Mouse (Mus musculus): ENCODE measurements around the gene Mgat4a.
"Not testable (repeated sequence)": the region's sequence is repeated elsewhere in the genome, so short reads cannot be mapped to it uniquely, and the experiment has no call there.

Gene Mgat4a

DNA sequence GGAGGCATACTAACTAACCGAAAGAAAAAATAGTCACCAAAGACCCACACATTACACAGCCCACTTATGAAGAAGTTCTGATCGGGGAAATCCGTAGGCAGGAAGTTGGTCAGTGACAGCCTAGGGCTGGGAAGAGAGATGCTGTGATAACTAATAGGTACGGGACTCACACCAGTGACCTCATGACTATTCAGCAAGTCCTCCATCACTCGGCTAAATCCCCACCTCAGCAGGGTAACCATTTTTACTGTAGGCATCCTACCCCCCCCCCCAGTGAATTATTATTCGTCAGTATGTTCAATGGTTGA lies 8.3 kb downstream of the Mgat4a start:
- no peak for DNase-seq (ENCODE audit: low read depth in 1 of 2, low spot score in 2 of 2)

DNA sequence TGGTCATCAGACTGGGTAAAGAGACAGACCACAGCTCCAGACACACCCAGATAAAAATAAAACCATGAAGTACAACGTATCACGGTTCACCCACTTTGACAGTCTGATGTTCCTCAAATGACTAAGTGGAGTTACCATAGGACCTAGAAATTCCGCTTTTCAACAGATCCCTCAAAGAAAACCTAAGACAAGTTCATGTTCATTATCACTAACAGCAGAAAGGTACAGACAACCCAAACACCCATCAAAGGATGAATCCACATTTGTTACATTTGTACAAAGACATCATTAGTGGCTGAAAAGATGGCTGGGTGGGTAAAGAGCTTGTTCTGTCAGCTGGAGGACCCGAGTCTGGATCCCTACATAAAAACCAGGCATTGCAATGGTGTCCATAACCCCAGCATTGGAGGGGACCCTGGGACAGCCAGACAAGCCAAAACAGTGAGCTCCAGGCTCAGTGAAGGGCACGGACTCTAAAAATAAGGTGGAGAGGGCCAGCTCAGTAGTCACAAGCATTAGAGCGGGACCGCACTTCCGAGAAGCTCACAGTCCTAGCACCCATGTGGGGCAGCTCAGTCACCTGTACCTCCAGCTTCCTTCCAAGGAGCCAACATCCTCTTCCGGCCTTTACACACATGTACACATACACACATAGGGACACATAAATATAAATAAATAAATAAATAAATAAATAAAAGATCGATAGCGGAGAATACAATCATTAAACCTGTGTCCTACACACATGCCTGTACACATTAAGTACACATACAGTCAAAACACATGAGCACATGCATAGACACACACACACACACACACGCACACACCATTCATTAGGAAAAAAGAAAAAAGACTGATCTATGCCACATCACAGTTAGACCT lies 8.9 kb downstream of the Mgat4a start:
- no peak for DNase-seq (ENCODE audit: low read depth in 1 of 2, low spot score in 2 of 2)

GRCm38 (mm10) chr1:37530061-37530460 lies 10.8 kb downstream of the Mgat4a start:
- no peak for DNase-seq (ENCODE audit: low read depth in 1 of 2, low spot score in 2 of 2)

- no peak for DNase-seq (ENCODE audit: low read depth in 1 of 2, low spot score in 2 of 2)
Measured at GRCm38 (mm10) chr1:37526257-37526656, 14.6 kb downstream of the Mgat4a start.

GRCm38 (mm10) chr1:37524669-37525068 lies 16.1 kb downstream of the Mgat4a start:
- no peak for DNase-seq (ENCODE audit: low read depth in 1 of 2, low spot score in 2 of 2)

GRCm38 (mm10) chr1:37524122-37524521 lies 16.7 kb downstream of the Mgat4a start:
- DNase-seq (ENCODE audit: low read depth in 1 of 2, low spot score in 2 of 2): not testable (repeated sequence)

- not testable (repeated sequence) for DNase-seq (ENCODE audit: low read depth in 1 of 2, low spot score in 2 of 2)
Measured at GRCm38 (mm10) chr1:37523548-37523947, 17.3 kb downstream of the Mgat4a start.

DNA sequence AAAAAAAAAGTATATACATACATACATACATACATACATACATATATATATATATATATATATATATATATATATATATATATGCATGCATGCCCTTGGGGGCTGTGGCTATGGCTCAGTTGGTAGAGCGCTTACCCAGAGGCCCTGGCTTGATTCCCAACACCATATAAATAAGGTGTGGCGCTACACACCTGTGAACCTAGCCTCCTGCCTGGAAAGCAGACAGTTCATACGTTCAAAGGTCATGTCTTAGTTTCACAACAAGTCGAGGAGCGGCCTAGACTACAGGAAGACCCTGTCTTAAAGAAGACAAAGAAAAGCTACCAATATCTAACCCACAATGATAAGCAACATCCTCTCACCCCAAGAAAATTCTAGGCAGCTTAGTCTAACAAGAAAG lies 18.7 kb downstream of the Mgat4a start:
- no peak for DNase-seq (ENCODE audit: low read depth in 1 of 2, low spot score in 2 of 2)

DNA sequence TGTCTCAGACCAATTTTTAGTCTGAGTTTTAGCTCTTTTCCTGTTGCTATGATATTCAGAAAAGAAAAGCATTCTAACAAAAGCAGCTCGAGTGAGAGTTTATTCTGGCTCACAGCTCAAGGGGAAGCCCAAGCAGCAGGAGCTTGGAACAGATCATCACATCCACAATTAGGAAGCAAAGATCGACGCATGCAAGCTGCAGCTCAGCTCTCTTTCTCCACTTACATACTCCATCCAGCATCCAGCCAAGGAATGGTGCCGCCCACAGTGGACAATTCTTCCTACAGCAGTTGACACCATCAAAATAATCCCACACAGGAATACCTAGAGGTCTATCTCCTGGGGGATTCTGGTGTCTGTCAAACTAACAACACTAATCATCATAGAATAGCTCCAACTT lies 22.0 kb downstream of the Mgat4a start:
- no peak for DNase-seq (ENCODE audit: low read depth in 1 of 2, low spot score in 2 of 2)

DNA sequence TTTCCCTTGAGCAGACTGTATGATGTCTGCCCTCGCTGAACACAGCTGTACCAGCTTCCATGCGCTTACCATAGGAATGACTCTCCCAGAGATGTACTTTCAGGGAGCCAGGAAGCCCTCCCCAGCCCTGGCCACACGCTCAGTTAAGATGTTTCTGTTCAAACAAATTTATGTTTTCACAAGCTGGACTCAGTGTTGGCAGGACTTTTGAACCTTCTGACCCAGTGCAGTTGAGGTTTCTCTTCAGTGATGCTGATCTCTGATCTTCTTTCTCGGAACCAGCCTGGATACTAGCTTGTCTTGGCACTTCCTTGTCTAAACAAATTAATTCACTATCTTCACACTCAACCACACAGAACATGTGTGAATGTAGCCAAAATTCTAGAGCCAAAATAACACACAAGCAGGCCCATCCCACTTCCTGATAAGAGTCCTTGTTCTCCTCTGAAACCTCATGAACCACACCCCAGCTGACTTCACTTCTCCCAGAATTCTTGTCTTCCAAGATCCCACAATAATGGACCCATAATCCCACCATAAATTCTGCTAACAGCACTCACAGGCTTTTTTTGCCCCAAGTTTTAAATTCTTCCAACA lies 22.6 kb downstream of the Mgat4a start:
- no peak for DNase-seq (ENCODE audit: low read depth in 1 of 2, low spot score in 2 of 2)

- no peak for DNase-seq (ENCODE audit: low read depth in 1 of 2, low spot score in 2 of 2)
Measured at GRCm38 (mm10) chr1:37512961-37513431, 27.8 kb downstream of the Mgat4a start.

DNA sequence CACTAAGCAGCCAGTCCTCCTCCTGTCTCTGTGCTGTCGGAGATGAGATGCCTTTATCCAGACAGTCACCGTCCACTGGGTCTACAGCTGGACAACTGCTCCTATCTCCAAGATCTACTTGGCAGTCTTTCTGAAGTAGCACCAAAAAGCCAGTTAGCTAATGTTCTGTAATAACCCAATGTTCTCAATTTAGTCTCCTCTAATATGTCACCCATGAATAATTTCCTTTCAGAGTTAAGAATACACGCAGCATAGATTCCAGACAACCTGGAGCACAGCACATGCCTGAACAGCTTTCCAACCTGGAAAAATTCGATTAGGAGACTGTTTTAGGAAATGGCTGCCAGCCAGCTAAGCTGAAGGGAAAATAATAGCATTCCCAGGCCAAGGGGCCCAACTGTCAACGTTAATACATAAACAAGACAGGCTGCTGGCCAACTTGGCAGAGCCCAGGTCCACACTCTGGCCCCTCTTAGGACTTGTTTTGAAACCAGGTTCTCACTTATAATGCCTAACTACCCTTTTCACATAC lies 28.6 kb downstream of the Mgat4a start:
- no peak for DNase-seq (ENCODE audit: low read depth in 1 of 2, low spot score in 2 of 2)

DNA sequence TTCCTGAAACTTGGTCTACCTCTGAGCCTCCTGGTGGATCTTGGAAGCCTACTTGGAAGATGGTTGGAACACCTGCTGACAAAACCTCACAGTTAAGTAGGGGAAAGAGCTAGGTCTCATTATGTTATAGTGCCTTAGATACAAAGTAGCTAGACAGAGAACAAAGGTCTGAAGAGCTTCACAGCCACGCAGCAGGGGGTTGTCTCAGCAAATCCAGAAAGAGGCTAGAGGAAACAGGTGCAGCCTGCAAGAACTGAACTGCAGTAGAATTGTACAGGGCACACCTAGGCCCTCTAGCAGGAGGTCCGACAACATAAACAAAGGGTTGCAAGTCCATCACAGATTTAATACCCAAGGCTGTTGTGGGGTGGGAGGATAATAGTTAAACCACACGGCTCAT lies 30.6 kb downstream of the Mgat4a start:
- DNase-seq (ENCODE audit: low read depth in 1 of 2, low spot score in 2 of 2): no peak

DNA sequence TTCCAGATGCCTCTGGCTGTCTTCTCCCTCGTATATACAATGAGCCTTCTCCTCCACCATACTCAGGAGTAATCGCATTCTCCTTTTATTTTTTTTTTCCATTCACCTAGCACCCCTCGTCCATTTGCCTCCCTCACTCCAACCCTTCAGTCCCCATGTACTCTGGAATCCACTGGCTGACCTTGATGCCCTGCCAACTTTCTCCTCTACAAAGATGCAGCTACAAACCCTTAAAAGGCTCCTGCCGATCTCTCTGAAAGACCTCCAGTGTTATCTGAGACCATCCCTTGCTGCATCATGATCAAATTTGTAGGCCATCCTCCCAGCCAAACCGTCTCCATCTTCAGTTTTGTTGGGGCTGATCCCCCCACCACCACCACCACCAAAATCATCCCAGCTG lies 31.4 kb downstream of the Mgat4a start:
- no peak for DNase-seq (ENCODE audit: low read depth in 1 of 2, low spot score in 2 of 2)

DNA sequence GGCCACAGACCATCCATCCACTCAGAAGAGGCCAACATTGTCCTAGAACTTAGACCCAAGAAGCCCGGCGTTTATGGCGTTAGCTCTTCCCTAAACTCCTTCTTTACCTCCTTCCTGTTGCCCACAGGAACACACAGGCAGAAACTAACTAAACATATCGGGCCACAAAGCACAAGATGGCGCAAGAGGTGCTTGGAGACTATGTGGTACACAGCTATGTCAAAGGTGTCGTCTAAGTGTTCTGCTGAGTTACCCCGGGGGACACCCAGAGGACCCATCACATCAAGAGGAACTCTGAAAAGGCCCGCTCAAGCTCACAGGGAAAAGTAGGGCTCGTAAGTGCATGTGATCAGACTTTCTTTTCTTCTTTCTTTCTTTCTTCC lies 35.5 kb downstream of the Mgat4a start:
- DNase-seq (ENCODE audit: low read depth in 1 of 2, low spot score in 2 of 2): no peak

DNA sequence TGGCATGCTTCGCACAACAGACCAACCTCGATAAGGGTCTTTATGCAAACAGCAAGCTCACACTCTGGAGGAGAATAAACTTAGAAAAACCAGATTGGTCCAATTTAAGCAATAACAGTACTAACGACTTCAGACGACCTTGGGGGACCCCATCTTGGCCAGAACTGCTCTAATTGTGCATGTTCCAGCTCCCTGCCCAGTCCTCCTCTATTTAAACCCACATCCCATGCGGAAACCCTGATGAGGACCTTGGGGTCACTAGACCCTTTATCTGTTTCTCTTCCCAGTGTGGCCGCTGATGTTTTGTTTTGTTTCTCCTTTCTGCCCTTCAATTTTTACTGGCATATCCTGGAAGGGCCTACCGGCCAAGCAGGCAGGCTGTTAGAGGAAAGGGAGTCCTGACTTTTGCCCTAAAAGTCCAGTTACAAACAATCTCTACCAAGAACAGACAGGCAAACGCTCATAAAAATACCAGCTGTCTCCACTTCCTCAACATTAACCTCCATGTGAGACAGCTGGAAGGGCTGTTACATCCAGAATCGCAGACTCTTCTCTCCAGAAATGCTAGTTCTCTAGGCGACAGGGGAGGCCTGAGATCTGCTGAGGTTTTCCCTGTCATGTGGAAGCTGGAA lies 36.0 kb downstream of the Mgat4a start:
- DNase-seq (ENCODE audit: low read depth in 1 of 2, low spot score in 2 of 2): no peak

DNA sequence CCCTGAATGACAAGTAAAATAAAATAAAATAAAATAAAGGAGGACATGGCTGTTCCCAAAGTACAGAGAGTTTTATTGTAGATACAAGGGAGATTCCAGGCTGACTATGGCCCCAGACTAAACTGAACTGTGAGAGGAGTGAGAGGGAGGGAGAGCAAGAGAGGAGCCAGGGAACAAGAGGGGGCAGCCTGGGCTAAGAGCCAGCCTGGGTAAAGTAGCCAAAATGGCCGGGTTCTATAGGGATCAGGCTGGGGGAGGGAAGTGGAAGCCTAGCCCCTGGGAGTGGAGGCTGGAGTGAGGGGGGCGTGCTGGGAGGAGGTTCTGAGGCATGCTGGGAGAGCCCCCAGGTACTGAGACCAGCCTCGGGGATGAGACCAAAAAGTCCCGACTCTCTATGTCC lies 37.2 kb downstream of the Mgat4a start:
- no peak for DNase-seq (ENCODE audit: low read depth in 1 of 2, low spot score in 2 of 2)

- no peak for DNase-seq (ENCODE audit: low read depth in 1 of 2, low spot score in 2 of 2)
Measured at GRCm38 (mm10) chr1:37502354-37502753, 38.5 kb downstream of the Mgat4a start.

DNA sequence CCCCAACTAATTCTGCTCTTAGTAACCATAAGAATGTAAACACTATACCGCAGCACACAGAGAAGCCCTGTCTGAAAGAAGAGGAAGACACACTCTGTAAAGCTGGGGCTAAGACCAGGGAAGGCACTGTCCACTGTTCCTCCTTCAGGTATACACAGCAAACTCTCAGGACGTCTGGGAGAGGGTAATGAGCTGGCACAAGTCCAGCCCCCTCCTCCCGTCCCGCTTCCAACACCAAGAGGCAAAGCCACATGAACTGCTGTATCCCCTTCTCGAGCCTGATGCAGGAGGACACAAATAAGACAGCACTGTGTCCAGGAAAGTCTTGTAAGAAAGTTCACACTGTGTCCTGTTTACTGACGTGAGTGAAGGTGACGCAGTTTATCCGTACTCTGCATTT lies 40.1 kb downstream of the Mgat4a start:
- DNase-seq (ENCODE audit: low read depth in 1 of 2, low spot score in 2 of 2): no peak

GRCm38 (mm10) chr1:37499395-37499794 lies 41.4 kb downstream of the Mgat4a start:
- not testable (repeated sequence) for DNase-seq (ENCODE audit: low read depth in 1 of 2, low spot score in 2 of 2)

DNA sequence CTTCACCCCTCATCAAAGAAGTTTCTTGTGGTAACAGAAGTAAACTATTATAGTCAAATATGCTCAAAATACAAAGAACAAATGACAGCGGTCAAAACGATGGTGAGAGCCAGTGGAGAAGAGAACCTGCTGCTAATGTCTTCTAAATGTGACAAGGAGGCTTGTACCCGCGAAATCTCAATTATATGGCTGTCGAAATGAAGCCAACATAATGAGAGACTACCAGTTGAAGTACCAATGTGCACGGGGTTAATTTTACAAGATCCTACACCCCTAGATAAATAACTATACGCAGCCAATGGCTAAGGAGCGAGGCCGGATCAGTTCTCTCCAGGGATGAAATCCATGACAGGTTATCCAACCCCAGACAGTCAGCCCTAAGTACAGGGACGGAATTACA lies 41.9 kb downstream of the Mgat4a start:
- DNase-seq (ENCODE audit: low read depth in 1 of 2, low spot score in 2 of 2): no peak

Measured in monocyte, adult 2 months (primary cell).